9 mouse cellular contexts compared by ENCODE assay signal in genomic region chr9:21754003-21754402, GRCm38 (mm10). TPM values are rescaled to one million over a fixed set of nuclear protein-coding genes. Genes with fewer than 3 reads are reported as not detected.
DNase-seq lines count a peak whose midpoint lies in the region; ATAC-seq and TF ChIP-seq lines count a peak whose summit lies in the region.
"Had no signal": no experiment of that assay in that cellular context is flagged by ENCODE, and none has a peak within 500 bp of the region (broad histone marks: within the 10 kb centered on the region; RNA-seq: fewer than 3 reads in every experiment).

No protein-coding gene starts in this region.

- H3K4me3 ChIP-seq in heart, postnatal 0 days (ENCODE audit: low read depth, low read length), result no peak overlapping the region
- H3K4me3 ChIP-seq in lung, embryonic 15.5 days, result no peak overlapping the region
- no peak overlapping the region for H3K4me3 ChIP-seq in forebrain, embryonic 10.5 days
- no peak overlapping the region for H3K4me3 ChIP-seq in midbrain, postnatal 0 days (ENCODE audit: low read depth, low read length)
- H3K4me3 ChIP-seq: limb, embryonic 13.5 days had no signal

- peaks cover 39% of the 10 kb centered on the region for H3K4me1 ChIP-seq in heart, postnatal 0 days (ENCODE audit: control insufficient read depth, insufficient read depth)
- peaks cover 41% of the 10 kb centered on the region for H3K4me1 ChIP-seq in lung, embryonic 15.5 days
- peaks cover 28% of the 10 kb centered on the region for H3K4me1 ChIP-seq in forebrain, embryonic 10.5 days
- no peaks in the 10 kb centered on the region for H3K4me1 ChIP-seq in midbrain, postnatal 0 days (ENCODE audit: insufficient read depth, low read length)

- H3K27ac ChIP-seq in heart, postnatal 0 days (ENCODE audit: low read depth), result peak overlapping the region; percentile 69
- peak overlapping the region; percentile 72 for H3K27ac ChIP-seq in lung, embryonic 15.5 days
- H3K27ac ChIP-seq in forebrain, embryonic 10.5 days, result no peak overlapping the region
- no peak overlapping the region for H3K27ac ChIP-seq in midbrain, postnatal 0 days (ENCODE audit: low read depth, low read length)

- H3K9ac ChIP-seq in heart, postnatal 0 days (replicated peaks; ENCODE audit: low read depth, low read length), result no peak overlapping the region; the same call in 1 of the 2 replicates
- H3K9ac ChIP-seq in lung, embryonic 15.5 days, result no peak overlapping the region
- no peak overlapping the region for H3K9ac ChIP-seq in midbrain, postnatal 0 days (replicated peaks; ENCODE audit: low read length, poor library complexity, severe bottlenecking)
- H3K9ac ChIP-seq: limb, embryonic 13.5 days had no signal

- H3K36me3 ChIP-seq in heart, postnatal 0 days (replicated peaks; ENCODE audit: control insufficient read depth, insufficient read depth, low read length), result peaks cover 9% of the 10 kb centered on the region; the same call in 1 of the 2 replicates
- H3K36me3 ChIP-seq in lung, embryonic 15.5 days, result peaks cover 30% of the 10 kb centered on the region
- peaks cover 80% of the 10 kb centered on the region for H3K36me3 ChIP-seq in forebrain, embryonic 10.5 days (replicated peaks)
- peaks cover 6% of the 10 kb centered on the region; the same call in 1 of the 2 replicates for H3K36me3 ChIP-seq in midbrain, postnatal 0 days (ENCODE audit: insufficient read depth, low read length)

- peak; percentile 67 for ATAC-seq in cerebellum, adult (ENCODE audit: insufficient number of reproducible peaks, low FRiP score, low TSS enrichment)
- ATAC-seq in heart, postnatal 0 days (ENCODE audit: insufficient read depth, low read depth), result peak; percentile 74
- peak; percentile 71 for ATAC-seq in lung, embryonic 15.5 days (ENCODE audit: borderline replicate concordance, extremely low read depth, low FRiP score, low TSS enrichment)
- no peak for ATAC-seq in midbrain, postnatal 0 days (ENCODE audit: low FRiP score)

- H3K27me3 ChIP-seq in heart, postnatal 0 days (ENCODE audit: control insufficient read depth, insufficient read depth, low read length), result no peaks in the 10 kb centered on the region
- H3K27me3 ChIP-seq in lung, embryonic 15.5 days, result no peaks in the 10 kb centered on the region
- no peaks in the 10 kb centered on the region for H3K27me3 ChIP-seq in forebrain, embryonic 10.5 days (ENCODE audit: poor library complexity, severe bottlenecking)
- no peaks in the 10 kb centered on the region for H3K27me3 ChIP-seq in midbrain, postnatal 0 days (ENCODE audit: insufficient read depth, low read length)
- H3K27me3 ChIP-seq: limb, embryonic 13.5 days had no signal

- DNase-seq in cerebellum, postnatal 4 days (ENCODE audit: low spot score in 2 of 2), result no peak
- DNase-seq in cerebellum, adult 9-10 months, result peak; percentile 85
- peak; percentile 64 for DNase-seq in heart, postnatal 0 days (ENCODE audit: low spot score)
- no peak for DNase-seq in forebrain, embryonic 10.5 days (ENCODE audit: extremely low spot score, low spot score)
- no peak for DNase-seq in embryo, embryonic 10 days (ENCODE audit: low spot score)
- DNase-seq in midbrain, postnatal 0 days (ENCODE audit: low spot score), result no peak

- 0 out of 2 replicates have a peak, but pooled peaks have one; percentile 24 for TF ChIP-seq EP300 in heart, postnatal 0 days (IDR thresholded peaks at IDR 0.05; ENCODE audit: low read depth)

- no peak overlapping the region; the same call in 1 of the 2 replicates for H3K4me2 ChIP-seq in heart, postnatal 0 days (ENCODE audit: low read depth, low read length)
- no peak overlapping the region for H3K4me2 ChIP-seq in lung, embryonic 15.5 days
- H3K4me2 ChIP-seq in midbrain, postnatal 0 days (ENCODE audit: low read depth, low read length, poor library complexity, severe bottlenecking), result no peak overlapping the region
- H3K4me2 ChIP-seq: limb, embryonic 13.5 days had no signal

- TF ChIP-seq CTCF in heart, postnatal 0 days (IDR thresholded peaks at IDR 0.05; ENCODE audit: low read depth), result peak; percentile 2; the same call in 1 of the 2 replicates
- no peak for TF ChIP-seq CTCF in midbrain, postnatal 0 days (IDR thresholded peaks at IDR 0.05)

- 47% methylated on average over 2 of the region's 2 CpGs for WGBS in heart, postnatal 0 days
- WGBS in lung, embryonic 15.5 days, result 59% methylated on average over 2 of the region's 2 CpGs
- WGBS in forebrain, embryonic 10.5 days, result 88% methylated on average over 2 of the region's 2 CpGs
- 79% methylated on average over 2 of the region's 2 CpGs for WGBS in midbrain, postnatal 0 days

- H3K9me3 ChIP-seq in heart, postnatal 0 days (replicated peaks; ENCODE audit: control insufficient read depth, low read length), result no peaks in the 10 kb centered on the region
- H3K9me3 ChIP-seq in lung, embryonic 15.5 days, result no peaks in the 10 kb centered on the region
- no peaks in the 10 kb centered on the region for H3K9me3 ChIP-seq in forebrain, embryonic 10.5 days
- no peaks in the 10 kb centered on the region for H3K9me3 ChIP-seq in midbrain, postnatal 0 days (ENCODE audit: low read length)
- H3K9me3 ChIP-seq: limb, embryonic 13.5 days had no signal

RNA-seq across cellular contexts. Expression of gene Spc24, which starts 6.1 kb away (rescaled TPM):
- 22.3 and 76.0 TPM in 2 replicates for total RNA-seq in heart, postnatal 0 days (2014; rRNA removed; ENCODE audit: low replicate concordance)
- 35.2 and 40.3 TPM in 2 replicates for polyA plus RNA-seq in heart, postnatal 0 days (2015; fragmentation: Nextera tagmentation; extraction: Ambion mirVana)
- polyA plus RNA-seq in lung, embryonic 15.5 days (2015; fragmentation: Nextera tagmentation; extraction: Ambion mirVana), result 154 TPM in 2 replicates
- 196 and 197 TPM in 2 replicates for polyA plus RNA-seq in forebrain, embryonic 10.5 days (2016; fragmentation: Nextera tagmentation; extraction: Ambion mirVana)
- total RNA-seq in midbrain, postnatal 0 days (2014; rRNA removed), result 5.5 and 6.6 TPM in 2 replicates
- polyA plus RNA-seq in midbrain, postnatal 0 days (2015; fragmentation: Nextera tagmentation; extraction: Ambion mirVana), result 6.3 and 8.2 TPM in 2 replicates

RNA-seq across cellular contexts. Expression of gene Ldlr, which starts 30.7 kb away (rescaled TPM):
- total RNA-seq in heart, postnatal 0 days (2014; rRNA removed; ENCODE audit: low replicate concordance), result 36.8 and 42.9 TPM in 2 replicates
- 8.0 and 10.9 TPM in 2 replicates for polyA plus RNA-seq in heart, postnatal 0 days (2015; fragmentation: Nextera tagmentation; extraction: Ambion mirVana)
- polyA plus RNA-seq in lung, embryonic 15.5 days (2015; fragmentation: Nextera tagmentation; extraction: Ambion mirVana), result 38.9 and 39.5 TPM in 2 replicates
- 58.5 and 60.0 TPM in 2 replicates for polyA plus RNA-seq in forebrain, embryonic 10.5 days (2016; fragmentation: Nextera tagmentation; extraction: Ambion mirVana)
- 16.7 and 27.7 TPM in 2 replicates for total RNA-seq in midbrain, postnatal 0 days (2014; rRNA removed)
- 9.6 and 10.3 TPM in 2 replicates for polyA plus RNA-seq in midbrain, postnatal 0 days (2015; fragmentation: Nextera tagmentation; extraction: Ambion mirVana)

RNA-seq across cellular contexts. Expression of gene Kank2, which starts 44.5 kb away (rescaled TPM):
- total RNA-seq in heart, postnatal 0 days (2014; rRNA removed; ENCODE audit: low replicate concordance), result 78.5 and 92.4 TPM in 2 replicates
- polyA plus RNA-seq in heart, postnatal 0 days (2015; fragmentation: Nextera tagmentation; extraction: Ambion mirVana), result 10.3 and 10.9 TPM in 2 replicates
- 27.7 and 30.0 TPM in 2 replicates for polyA plus RNA-seq in lung, embryonic 15.5 days (2015; fragmentation: Nextera tagmentation; extraction: Ambion mirVana)
- 8.6 and 8.9 TPM in 2 replicates for polyA plus RNA-seq in forebrain, embryonic 10.5 days (2016; fragmentation: Nextera tagmentation; extraction: Ambion mirVana)
- 14.9 and 15.2 TPM in 2 replicates for total RNA-seq in midbrain, postnatal 0 days (2014; rRNA removed)
- polyA plus RNA-seq in midbrain, postnatal 0 days (2015; fragmentation: Nextera tagmentation; extraction: Ambion mirVana), result 2.9 TPM in 2 replicates

Comparison
In these comparisons a context has a peak if more than half of its experiments do, and no peak if none do; other contexts are left out.
1. DNase-seq: peak in cerebellum, adult 9-10 months (single experiment) and heart, postnatal 0 days (single experiment); none in cerebellum, postnatal 4 days (0 of 2), forebrain, embryonic 10.5 days (single experiment), embryo, embryonic 10 days (single experiment) and midbrain, postnatal 0 days (single experiment).
2. H3K27ac ChIP-seq: peak in heart, postnatal 0 days (single experiment) and lung, embryonic 15.5 days (single experiment); none in forebrain, embryonic 10.5 days (single experiment) and midbrain, postnatal 0 days (single experiment).